Mouse (Mus musculus) midbrain, embryonic 12.5 days (tissue): Measurements from ENCODE around the gene Mthfr. TPM values are rescaled to one million over a fixed set of nuclear protein-coding genes. Genes with fewer than 3 reads are reported as not detected.
A peak's percentile ranks its signal among the peaks of the same experiment; 100 is the strongest.
"Not testable (repeated sequence)": the region's sequence is repeated elsewhere in the genome, so short reads cannot be mapped to it uniquely, and the experiment has no call there.

ENCODE experiments used
- ATAC-seq: fragments of 200-750 bp; cut with Nextera tagmentation; 2 replicates; pipeline ENCODE4 v1.8.0; 2017; ENCODE audit warnings: low read depth, moderate TSS enrichment, moderate library complexity; ENCODE audit not compliant: low FRiP score
- H3K27ac ChIP-seq: fragments of 300-500 bp; sonication (generic); replicated peaks from 2 replicates; pipeline ENCODE4 v1.5.1; 2016; ENCODE audit warnings: mild to moderate bottlenecking
- H3K27me3 ChIP-seq: fragments of 300-500 bp; sonication (generic); 2 replicates; pipeline ENCODE4 v1.6.1; 2016; ENCODE audit warnings: mild to moderate bottlenecking
- H3K36me3 ChIP-seq: fragments of 300-500 bp; sonication (generic); 2 replicates; pipeline ENCODE4 v1.6.1; 2016
- H3K4me1 ChIP-seq: fragments of 300-500 bp; sonication (generic); 2 replicates; pipeline ENCODE4 v1.6.1; 2016
- H3K4me2 ChIP-seq: fragments of 300-500 bp; sonication (generic); replicated peaks from 2 replicates; pipeline ENCODE4 v1.6.1; 2016; ENCODE audit warnings: mild to moderate bottlenecking, moderate library complexity
- H3K4me3 ChIP-seq: fragments of 300-500 bp; sonication (generic); 2 replicates; pipeline ENCODE4 v1.5.1; 2016; ENCODE audit warnings: mild to moderate bottlenecking
- H3K9ac ChIP-seq: fragments of 300-500 bp; sonication (generic); replicated peaks from 2 replicates; pipeline ENCODE4 v1.6.1; 2016; ENCODE audit warnings: mild to moderate bottlenecking, moderate library complexity
- H3K9me3 ChIP-seq: fragments of 300-500 bp; sonication (generic); 2 replicates; pipeline ENCODE4 v1.6.1; 2016; ENCODE audit warnings: mild to moderate bottlenecking
- WGBS: fragments of 180-500 bp; shearing (Covaris S2); methylation state at CpG from one replicate; pipeline ENCODE4 v1.1.7; 2016; 5-methylcytosine and 5-hydroxymethylcytosine counted together
- polyA plus RNA-seq: library from polyadenylated mRNA; unstranded; fragments of >200 nt; fragmentation: Nextera tagmentation; extraction: Ambion mirVana; gene quantifications from 2 replicates; pipeline ENCODE4 v1.2.1, GENCODE M21; 2016

Mthfr gene
- polyA plus RNA-seq, 1 experiment from 2014 or later, result 44.5 TPM

- Histone ChIP-seq H3K27ac (peak overlapping the region; percentile 90), H3K4me1 (peaks cover 52% of the 10 kb centered on the region), H3K4me3 (peak overlapping the region; percentile 53), H3K36me3 (peaks cover 41% of the 10 kb centered on the region), H3K4me2 (peak overlapping the region; percentile 88), H3K27me3 (no peaks in the 10 kb centered on the region), H3K9me3 (no peaks in the 10 kb centered on the region), H3K9ac (peak overlapping the region; percentile 69)
- under 1% methylated on average over 19 of the region's 19 CpGs for WGBS
- ATAC-seq, result peak; percentile 44
These were observed 2.2 kb downstream of the Mthfr start for GRCm38 (mm10) chr4:148040933-148041610.

- 3% methylated on average over 16 of the region's 16 CpGs for WGBS
- peaks cover 42% of the 10 kb centered on the region for H3K36me3 ChIP-seq
These were observed 2.8 kb downstream of the Mthfr start for GRCm38 (mm10) chr4:148041611-148042191.

GRCm38 (mm10) chr4:148043327-148043726 is 4.5 kb downstream of the Mthfr start:
- H3K9ac ChIP-seq, H3K9me3 ChIP-seq, H3K27ac ChIP-seq, H3K4me3 ChIP-seq, H3K27me3 ChIP-seq, ATAC-seq: not testable (repeated sequence)
- H3K36me3 ChIP-seq, result peaks cover 55% of the 10 kb centered on the region
- peak overlapping the region; percentile 88; the same call in 1 of the 2 replicates for H3K4me2 ChIP-seq
- 83% methylated on average over 7 of the region's 8 CpGs for WGBS
- H3K4me1 ChIP-seq, result peaks cover 46% of the 10 kb centered on the region

More at GRCm38 (mm10) chr4:148041611-148042191, 2.8 kb downstream of the Mthfr start:
- ATAC-seq, result no peak
- H3K9ac ChIP-seq, result peak overlapping the region; percentile 69
- H3K27me3 ChIP-seq, result no peaks in the 10 kb centered on the region
- peak overlapping the region; percentile 88 for H3K4me2 ChIP-seq
- no peaks in the 10 kb centered on the region for H3K9me3 ChIP-seq
- H3K27ac ChIP-seq, result peak overlapping the region; percentile 90
- peaks cover 55% of the 10 kb centered on the region for H3K4me1 ChIP-seq
- H3K4me3 ChIP-seq, result peak overlapping the region; percentile 53

GRCm38 (mm10) chr4:148044113-148044512 is 5.2 kb downstream of the Mthfr start:
- peaks cover 63% of the 10 kb centered on the region for H3K36me3 ChIP-seq
- H3K4me3 ChIP-seq, result no peak overlapping the region
- no peak for ATAC-seq
- H3K27me3 ChIP-seq, result no peaks in the 10 kb centered on the region
- no peak overlapping the region for H3K9ac ChIP-seq
- H3K4me1 ChIP-seq, result peaks cover 46% of the 10 kb centered on the region
- H3K27ac ChIP-seq, result no peak overlapping the region
- WGBS, result 94% methylated on average over 2 of the region's 2 CpGs
- H3K4me2 ChIP-seq, result no peak overlapping the region
- H3K9me3 ChIP-seq, result no peaks in the 10 kb centered on the region

- Histone ChIP-seq H3K27me3 (no peaks in the 10 kb centered on the region), H3K9ac (no peak overlapping the region), H3K4me2 (no peak overlapping the region), H3K4me3 (no peak overlapping the region), H3K9me3 (no peaks in the 10 kb centered on the region), H3K27ac (0 out of 2 replicates have a peak overlapping the region, but pooled peaks have one; percentile 20), H3K36me3 (peaks cover 86% of the 10 kb centered on the region), H3K4me1 (peaks cover 22% of the 10 kb centered on the region)
- 0 out of 2 replicates have a peak, but pooled peaks have one; percentile 28 for ATAC-seq
- WGBS, result 43% methylated on average over 4 of the region's 4 CpGs
These were observed 7.7 kb downstream of the Mthfr start for GRCm38 (mm10) chr4:148046450-148047031.

- H3K9me3 ChIP-seq, H3K4me1 ChIP-seq, H3K27me3 ChIP-seq, H3K4me3 ChIP-seq, ATAC-seq, H3K9ac ChIP-seq, H3K27ac ChIP-seq, H3K4me2 ChIP-seq: not testable (repeated sequence)
- H3K36me3 ChIP-seq, result peaks cover 94% of the 10 kb centered on the region
- WGBS, result 92% methylated on average over 3 of the region's 3 CpGs
These were observed 11.6 kb downstream of the Mthfr start for GRCm38 (mm10) chr4:148050396-148050914.

- no peak overlapping the region for H3K4me3 ChIP-seq
- no peak overlapping the region for H3K4me2 ChIP-seq
- peaks cover 5% of the 10 kb centered on the region; the same call in 1 of the 2 replicates for H3K4me1 ChIP-seq
- WGBS, result 96% methylated on average over 13 of the region's 13 CpGs
- ATAC-seq, result no peak
- H3K9me3 ChIP-seq, result no peaks in the 10 kb centered on the region
- H3K27me3 ChIP-seq, result no peaks in the 10 kb centered on the region
- peaks cover 94% of the 10 kb centered on the region for H3K36me3 ChIP-seq
- H3K27ac ChIP-seq, result no peak overlapping the region
- H3K9ac ChIP-seq, result no peak overlapping the region
These were observed 12.3 kb downstream of the Mthfr start for GRCm38 (mm10) chr4:148051046-148051776.

GRCm38 (mm10) chr4:148051886-148052285 is 13.0 kb downstream of the Mthfr start:
- ATAC-seq, result no peak
- Histone ChIP-seq H3K36me3 (peaks cover 95% of the 10 kb centered on the region), H3K4me1 (no peaks in the 10 kb centered on the region), H3K9ac (no peak overlapping the region), H3K9me3 (no peaks in the 10 kb centered on the region), H3K4me3 (no peak overlapping the region), H3K27ac (no peak overlapping the region), H3K27me3 (no peaks in the 10 kb centered on the region), H3K4me2 (no peak overlapping the region)
- WGBS, result 88% methylated on average over 11 of the region's 11 CpGs

- no peak overlapping the region for H3K27ac ChIP-seq
- no peak overlapping the region for H3K4me2 ChIP-seq
- no peak overlapping the region for H3K9ac ChIP-seq
- no peaks in the 10 kb centered on the region for H3K4me1 ChIP-seq
- no peaks in the 10 kb centered on the region for H3K9me3 ChIP-seq
- WGBS, result 75% methylated on average over 2 of the region's 2 CpGs
- no peak overlapping the region for H3K4me3 ChIP-seq
- no peaks in the 10 kb centered on the region for H3K27me3 ChIP-seq
- ATAC-seq, result no peak
- peaks cover 98% of the 10 kb centered on the region for H3K36me3 ChIP-seq
These were observed 14.1 kb downstream of the Mthfr start for GRCm38 (mm10) chr4:148052976-148053375.

GRCm38 (mm10) chr4:148053417-148053920 is 14.6 kb downstream of the Mthfr start:
- H3K9ac ChIP-seq, result no peak overlapping the region
- H3K9me3 ChIP-seq, result no peaks in the 10 kb centered on the region
- H3K36me3 ChIP-seq, result peaks cover 98% of the 10 kb centered on the region
- no peak overlapping the region for H3K4me3 ChIP-seq
- ATAC-seq, result no peak
- WGBS, result 93% methylated on average over 12 of the region's 12 CpGs
- no peak overlapping the region for H3K4me2 ChIP-seq
- no peaks in the 10 kb centered on the region for H3K4me1 ChIP-seq
- H3K27ac ChIP-seq, result no peak overlapping the region
- no peaks in the 10 kb centered on the region for H3K27me3 ChIP-seq

- Histone ChIP-seq H3K9ac (no peak overlapping the region), H3K36me3 (peaks cover 84% of the 10 kb centered on the region), H3K4me3 (no peak overlapping the region), H3K27ac (no peak overlapping the region), H3K4me2 (no peak overlapping the region), H3K9me3 (no peaks in the 10 kb centered on the region), H3K4me1 (no peaks in the 10 kb centered on the region), H3K27me3 (no peaks in the 10 kb centered on the region)
- 93% methylated on average over 21 of the region's 21 CpGs for WGBS
- no peak for ATAC-seq
These were observed 16.3 kb downstream of the Mthfr start for GRCm38 (mm10) chr4:148054961-148055695.
